Mouse (Mus musculus): ENCODE measurements around the gene Wdr59. TPM values are rescaled to one million over a fixed set of nuclear protein-coding genes. Genes with fewer than 3 reads are reported as not detected.

Gene Wdr59
- total RNA-seq, 1 experiment: 10.4 TPM

GRCm38 (mm10) chr8:111537765-111538158 lies 15.9 kb upstream of the Wdr59 start:
- Histone ChIP-seq H3K4me1 (ENCODE audit: control insufficient read depth in 2 of 2, insufficient read depth in 2 of 2, low read length in 2 of 2, poor library complexity in 1 of 2) (peaks cover 3 to 18% of the 10 kb centered on the region in 2 experiments; a peak in 3 of 4 replicates), H3K4me3 (ENCODE audit: insufficient read depth in 1 of 2, low read depth in 1 of 2, low read length in 2 of 2, poor library complexity in 1 of 2, severe bottlenecking in 1 of 2) (peak overlapping the region; percentile 64 to 96), H3K9ac (ENCODE audit: insufficient read depth, low read depth, low read length, poor library complexity, severe bottlenecking) (peak overlapping the region; percentile 54; the same call in 1 of the 2 replicates), H3K27ac (ENCODE audit: insufficient read depth, low read depth, low read length, poor library complexity, severe bottlenecking) (no peak overlapping the region), H3K9me3 (ENCODE audit: control insufficient read depth, insufficient read depth, low read depth, low read length) (no peaks in the 10 kb centered on the region), H3K36me3 (ENCODE audit: control insufficient read depth, insufficient read depth, low read length, poor library complexity, severe bottlenecking) (no peaks in the 10 kb centered on the region)
- TF ChIP-seq ZC3H11A (IDR thresholded peaks at IDR 0.05; ENCODE audit: borderline replicate concordance, low read depth, low read length) (no peak), CHD2 (IDR thresholded peaks at IDR 0.05; ENCODE audit: low read depth, low read length) (no peak), MAFK (IDR thresholded peaks at IDR 0.05; ENCODE audit: insufficient read depth, low read depth, low read length) (no peak), ZNF384 (IDR thresholded peaks at IDR 0.05; ENCODE audit: low read depth, low read length) (no peak), HCFC1 (IDR thresholded peaks at IDR 0.05; ENCODE audit: borderline replicate concordance, insufficient read depth, low read length) (no peak)
- DNase-seq (ENCODE audit: low read depth, low spot score): no peak
- in situ Hi-C loops (cut with MboI; ENCODE audit: low sequenced_read_pairs in 2 of 2, unreplicated experiment in 2 of 2): no loop called here

- in situ Hi-C loops (cut with MboI; ENCODE audit: low sequenced_read_pairs in 2 of 2, unreplicated experiment in 2 of 2): no loop called here
- no peak for TF ChIP-seq HCFC1 (IDR thresholded peaks at IDR 0.05; ENCODE audit: borderline replicate concordance, insufficient read depth, low read length)
- TF ChIP-seq MAFK (IDR thresholded peaks at IDR 0.05; ENCODE audit: insufficient read depth, low read depth, low read length): no peak
- TF ChIP-seq ZC3H11A (IDR thresholded peaks at IDR 0.05; ENCODE audit: borderline replicate concordance, low read depth, low read length): no peak
- TF ChIP-seq CHD2 (IDR thresholded peaks at IDR 0.05; ENCODE audit: low read depth, low read length): no peak
- TF ChIP-seq ZNF384 (IDR thresholded peaks at IDR 0.05; ENCODE audit: low read depth, low read length): no peak
- H3K36me3 ChIP-seq (ENCODE audit: control insufficient read depth, insufficient read depth, low read length, poor library complexity, severe bottlenecking): no peaks in the 10 kb centered on the region
Observed at GRCm38 (mm10) chr8:111536978-111537764, 15.3 kb upstream of the Wdr59 start.

GRCm38 (mm10) chr8:111536031-111536977 lies 14.4 kb upstream of the Wdr59 start, which contains the start of gene Znrf1:
Znrf1 (plus strand) TSS chr8:111536097.
- H3K4me1 ChIP-seq (ENCODE audit: control insufficient read depth in 2 of 2, insufficient read depth in 2 of 2, low read length in 2 of 2, poor library complexity in 1 of 2): peaks cover 3 to 19% of the 10 kb centered on the region in 2 experiments; a peak in 3 of 4 replicates
- TF ChIP-seq CHD2 (IDR thresholded peaks at IDR 0.05; ENCODE audit: low read depth, low read length): no peak
- no peak for TF ChIP-seq ZC3H11A (IDR thresholded peaks at IDR 0.05; ENCODE audit: borderline replicate concordance, low read depth, low read length)
- TF ChIP-seq MAFK (IDR thresholded peaks at IDR 0.05; ENCODE audit: insufficient read depth, low read depth, low read length): no peak
- no peak for TF ChIP-seq HCFC1 (IDR thresholded peaks at IDR 0.05; ENCODE audit: borderline replicate concordance, insufficient read depth, low read length)
- TF ChIP-seq ZNF384 (IDR thresholded peaks at IDR 0.05; ENCODE audit: low read depth, low read length): no peak
- H3K9me3 ChIP-seq (ENCODE audit: control insufficient read depth, insufficient read depth, low read depth, low read length): no peaks in the 10 kb centered on the region
- H3K9ac ChIP-seq (ENCODE audit: insufficient read depth, low read depth, low read length, poor library complexity, severe bottlenecking): peak within 1 kb of the TSS; percentile 92
- in situ Hi-C loops (cut with MboI; ENCODE audit: low sequenced_read_pairs in 2 of 2, unreplicated experiment in 2 of 2): no loop called here
- peak within 1 kb of the TSS; percentile 86 for H3K27ac ChIP-seq (ENCODE audit: insufficient read depth, low read depth, low read length, poor library complexity, severe bottlenecking)
- no peaks in the 10 kb centered on the region for H3K36me3 ChIP-seq (ENCODE audit: control insufficient read depth, insufficient read depth, low read length, poor library complexity, severe bottlenecking)
- peak; percentile 91 for DNase-seq (ENCODE audit: low read depth, low spot score)
- H3K4me3 ChIP-seq (ENCODE audit: insufficient read depth in 1 of 2, low read depth in 1 of 2, low read length in 2 of 2, poor library complexity in 1 of 2, severe bottlenecking in 1 of 2): peak within 1 kb of the TSS; percentile 64 to 96

More at GRCm38 (mm10) chr8:111536978-111537764, 15.3 kb upstream of the Wdr59 start:
- peak overlapping the region; percentile 86; the same call in 1 of the 2 replicates for H3K27ac ChIP-seq (ENCODE audit: insufficient read depth, low read depth, low read length, poor library complexity, severe bottlenecking)
- H3K9me3 ChIP-seq (ENCODE audit: control insufficient read depth, insufficient read depth, low read depth, low read length): no peaks in the 10 kb centered on the region
- peaks cover 3 to 18% of the 10 kb centered on the region in 2 experiments; a peak in 3 of 4 replicates for H3K4me1 ChIP-seq (ENCODE audit: control insufficient read depth in 2 of 2, insufficient read depth in 2 of 2, low read length in 2 of 2, poor library complexity in 1 of 2)
- peak overlapping the region; percentile 92 for H3K9ac ChIP-seq (ENCODE audit: insufficient read depth, low read depth, low read length, poor library complexity, severe bottlenecking)
- peak overlapping the region; percentile 64 to 96 for H3K4me3 ChIP-seq (ENCODE audit: insufficient read depth in 1 of 2, low read depth in 1 of 2, low read length in 2 of 2, poor library complexity in 1 of 2, severe bottlenecking in 1 of 2)
- no peak for DNase-seq (ENCODE audit: low read depth, low spot score)

- TF ChIP-seq HCFC1 (IDR thresholded peaks at IDR 0.05; ENCODE audit: borderline replicate concordance, insufficient read depth, low read length) (no peak), MAFK (IDR thresholded peaks at IDR 0.05; ENCODE audit: insufficient read depth, low read depth, low read length) (no peak), CHD2 (IDR thresholded peaks at IDR 0.05; ENCODE audit: low read depth, low read length) (no peak), ZC3H11A (IDR thresholded peaks at IDR 0.05; ENCODE audit: borderline replicate concordance, low read depth, low read length) (no peak), ZNF384 (IDR thresholded peaks at IDR 0.05; ENCODE audit: low read depth, low read length) (no peak)
- in situ Hi-C loops (cut with MboI; ENCODE audit: low sequenced_read_pairs in 2 of 2, unreplicated experiment in 2 of 2): no loop called here
- H3K27ac ChIP-seq (ENCODE audit: insufficient read depth, low read depth, low read length, poor library complexity, severe bottlenecking): peak overlapping the region; percentile 86; the same call in 1 of the 2 replicates
- DNase-seq (ENCODE audit: low read depth, low spot score): no peak
- no peak overlapping the region for H3K4me3 ChIP-seq (ENCODE audit: insufficient read depth in 1 of 2, low read depth in 1 of 2, low read length in 2 of 2, poor library complexity in 1 of 2, severe bottlenecking in 1 of 2)
- H3K9me3 ChIP-seq (ENCODE audit: control insufficient read depth, insufficient read depth, low read depth, low read length): no peaks in the 10 kb centered on the region
- H3K4me1 ChIP-seq (ENCODE audit: control insufficient read depth in 2 of 2, insufficient read depth in 2 of 2, low read length in 2 of 2, poor library complexity in 1 of 2): peaks cover 0 to 14% of the 10 kb centered on the region in 2 experiments; a peak in 2 of 4 replicates
- H3K36me3 ChIP-seq (ENCODE audit: control insufficient read depth, insufficient read depth, low read length, poor library complexity, severe bottlenecking): no peaks in the 10 kb centered on the region
- no peak overlapping the region for H3K9ac ChIP-seq (ENCODE audit: insufficient read depth, low read depth, low read length, poor library complexity, severe bottlenecking)
Observed at GRCm38 (mm10) chr8:111535491-111535890, 13.6 kb upstream of the Wdr59 start.

All from ES-E14 (cell line).